Mouse (Mus musculus) megakaryocyte, embryonic 14.5 days (primary cell): ENCODE data around the gene Prpsap2.

ENCODE experiments used
- FLI1 ChIP-seq: IDR thresholded peaks from 2 replicates; pipeline ENCODE4 v1.6.1; 2012; ENCODE audit warnings: low read length, inconsistent platforms, mixed read lengths
- GATA1 ChIP-seq: IDR thresholded peaks from 3 replicates; pipeline ENCODE4 v1.6.1; 2012; ENCODE audit warnings: mixed read lengths, low read length, inconsistent platforms, borderline replicate concordance

DNA sequence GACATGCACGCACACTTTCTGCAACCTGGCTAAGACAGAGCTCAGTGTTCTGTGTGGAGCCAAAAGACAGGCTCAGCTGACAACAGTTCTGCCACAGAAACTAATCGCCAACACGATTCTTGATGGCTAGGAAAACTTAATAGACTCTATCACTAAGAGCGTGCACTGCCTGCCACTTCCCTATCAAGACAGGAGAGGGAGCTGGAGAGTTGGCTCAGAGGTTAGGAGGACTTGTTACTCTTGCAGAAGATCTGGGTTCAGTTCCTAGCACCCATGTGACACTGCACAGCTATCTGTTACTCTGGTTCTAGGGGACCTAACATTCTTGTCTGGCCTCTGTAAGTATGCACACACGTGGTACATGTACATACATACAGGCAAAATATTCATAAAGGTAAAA lies 10.3 kb downstream of the Prpsap2 start:
- TF ChIP-seq GATA1 (no peak), FLI1 (no peak)
